Mouse (Mus musculus): ENCODE data around the gene Tspan9.

- TF ChIP-seq CTCF (IDR thresholded peaks at IDR 0.05; ENCODE audit: insufficient read depth, low read length) (peak; percentile 85), POLR2A (IDR thresholded peaks at IDR 0.05; ENCODE audit: borderline replicate concordance, extremely low read depth, low read depth, low read length) (no peak)
Measured at GRCm38 (mm10) chr6:128032252-128033171, 110.9 kb downstream of the Tspan9 start.
